Comparison of ENCODE assay signal across 30 mouse cellular contexts in the genomic region with DNA sequence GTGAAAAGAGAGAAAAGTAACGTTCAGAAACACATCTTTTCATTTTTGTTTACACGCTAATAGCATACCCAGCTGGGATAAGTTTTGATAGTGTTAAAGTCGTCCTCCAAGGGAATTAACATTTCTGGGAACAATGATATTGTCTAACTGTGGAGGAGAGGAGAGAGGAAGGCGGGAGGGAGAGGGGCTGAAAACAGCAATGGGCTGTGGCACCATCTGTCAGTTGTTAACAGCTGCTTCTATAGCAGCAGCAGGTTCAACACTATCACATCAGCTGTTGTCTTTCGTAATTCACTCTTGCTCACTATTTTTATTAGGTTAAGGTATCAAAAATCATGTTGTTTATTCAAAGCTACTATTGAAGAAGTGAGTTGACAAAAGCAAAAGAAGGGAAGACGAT.
DNase-seq lines count a peak whose midpoint lies in the region; ATAC-seq and TF ChIP-seq lines count a peak whose summit lies in the region.
"Had no signal": no experiment of that assay in that cellular context is flagged by ENCODE, and none has a peak within 500 bp of the region (broad histone marks: within the 10 kb centered on the region; RNA-seq: fewer than 3 reads in every experiment).

No protein-coding gene starts in this region.

- intact Hi-C loops in left cerebral cortex, postnatal 4 days (cut with DNase I), result no loop called here

- ATAC-seq in forebrain, embryonic 12.5 days (ENCODE audit: low FRiP score), result peak; percentile 71; the same call in 1 of the 2 replicates
- ATAC-seq in forebrain, embryonic 16.5 days, result no peak
- peak; percentile 83 for ATAC-seq in midbrain, embryonic 12.5 days (ENCODE audit: low FRiP score, low read depth)
- no peak for ATAC-seq in midbrain, embryonic 16.5 days
- no peak for ATAC-seq in liver, embryonic 12.5 days
- ATAC-seq: CD4-positive, CD25-positive, alpha-beta regulatory T cell, adult 4 months; forebrain, postnatal 0 days; hindbrain, postnatal 0 days; intestine, embryonic 15.5 days had no signal

- H3K4me1 ChIP-seq in forebrain, embryonic 12.5 days, result no peaks in the 10 kb centered on the region
- H3K4me1 ChIP-seq in forebrain, embryonic 16.5 days (replicated peaks; ENCODE audit: control insufficient read depth, insufficient read depth, low read length), result no peaks in the 10 kb centered on the region
- H3K4me1 ChIP-seq in midbrain, embryonic 12.5 days, result no peaks in the 10 kb centered on the region
- no peaks in the 10 kb centered on the region for H3K4me1 ChIP-seq in midbrain, embryonic 16.5 days (ENCODE audit: control insufficient read depth, insufficient read depth, low read length)
- no peaks in the 10 kb centered on the region for H3K4me1 ChIP-seq in liver, embryonic 12.5 days
- H3K4me1 ChIP-seq: embryonic facial prominence, embryonic 13.5 days; heart, embryonic 12.5 days; intestine, embryonic 15.5 days; limb, embryonic 10.5 days; limb, embryonic 15.5 days had no signal

- H3K27me3 ChIP-seq in forebrain, embryonic 12.5 days, result no peaks in the 10 kb centered on the region
- no peaks in the 10 kb centered on the region for H3K27me3 ChIP-seq in forebrain, embryonic 16.5 days (replicated peaks; ENCODE audit: control insufficient read depth, insufficient read depth, low read length)
- H3K27me3 ChIP-seq in midbrain, embryonic 12.5 days, result no peaks in the 10 kb centered on the region
- H3K27me3 ChIP-seq in midbrain, embryonic 16.5 days (ENCODE audit: control insufficient read depth, insufficient read depth, low read depth, low read length), result no peaks in the 10 kb centered on the region
- no peaks in the 10 kb centered on the region for H3K27me3 ChIP-seq in liver, embryonic 12.5 days (replicated peaks)
- H3K27me3 ChIP-seq: embryonic facial prominence, embryonic 13.5 days; heart, embryonic 12.5 days; intestine, embryonic 15.5 days; limb, embryonic 15.5 days had no signal

- no peak overlapping the region for H3K27ac ChIP-seq in forebrain, embryonic 12.5 days
- H3K27ac ChIP-seq in forebrain, embryonic 16.5 days (ENCODE audit: low read length), result no peak overlapping the region
- no peak overlapping the region for H3K27ac ChIP-seq in midbrain, embryonic 12.5 days (replicated peaks)
- H3K27ac ChIP-seq in midbrain, embryonic 16.5 days (ENCODE audit: low read length), result no peak overlapping the region
- no peak overlapping the region for H3K27ac ChIP-seq in liver, embryonic 12.5 days
- H3K27ac ChIP-seq: embryonic facial prominence, embryonic 13.5 days; heart, adult 2 months; hindbrain, postnatal 0 days; intestine, embryonic 15.5 days; limb, embryonic 10.5 days; limb, embryonic 15.5 days; liver, embryonic 14.5 days; macrophage had no signal

- H3K4me3 ChIP-seq in forebrain, embryonic 12.5 days (replicated peaks), result no peak overlapping the region
- H3K4me3 ChIP-seq in forebrain, embryonic 16.5 days (replicated peaks; ENCODE audit: low read length), result no peak overlapping the region
- H3K4me3 ChIP-seq in midbrain, embryonic 12.5 days, result no peak overlapping the region
- H3K4me3 ChIP-seq in midbrain, embryonic 16.5 days (ENCODE audit: low read depth, low read length), result no peak overlapping the region
- H3K4me3 ChIP-seq in liver, embryonic 12.5 days, result no peak overlapping the region
- H3K4me3 ChIP-seq: embryonic facial prominence, embryonic 13.5 days; erythroblast, embryonic 14.5 days; heart, adult 2 months; heart, embryonic 12.5 days; intestine, embryonic 15.5 days; limb, embryonic 10.5 days; limb, embryonic 15.5 days had no signal

- WGBS in forebrain, embryonic 12.5 days, result 57% methylated on average over 6 of the region's 6 CpGs
- WGBS in forebrain, embryonic 16.5 days, result 58% methylated on average over 6 of the region's 6 CpGs
- 57% methylated on average over 6 of the region's 6 CpGs for WGBS in midbrain, embryonic 12.5 days
- WGBS in midbrain, embryonic 16.5 days, result 49% methylated on average over 6 of the region's 6 CpGs
- 56% methylated on average over 6 of the region's 6 CpGs for WGBS in liver, embryonic 12.5 days (ENCODE audit: insufficient replicate concordance)

- TF ChIP-seq POLR2A in brain, embryonic 14.5 days (IDR thresholded peaks at IDR 0.05; ENCODE audit: borderline replicate concordance, extremely low read depth, insufficient read depth, insufficient read length, poor library complexity, severe bottlenecking), result no peak

- no peak overlapping the region for H3K9ac ChIP-seq in forebrain, embryonic 12.5 days
- H3K9ac ChIP-seq in forebrain, embryonic 16.5 days (replicated peaks; ENCODE audit: low read depth, low read length), result no peak overlapping the region
- no peak overlapping the region for H3K9ac ChIP-seq in midbrain, embryonic 12.5 days (replicated peaks)
- no peak overlapping the region for H3K9ac ChIP-seq in midbrain, embryonic 16.5 days (ENCODE audit: low read depth, low read length)
- H3K9ac ChIP-seq in liver, embryonic 12.5 days, result no peak overlapping the region
- H3K9ac ChIP-seq: embryonic facial prominence, embryonic 13.5 days; forebrain, postnatal 0 days; heart, embryonic 12.5 days; intestine, embryonic 15.5 days; limb, embryonic 15.5 days; liver, embryonic 14.5 days had no signal

- no peak for TF ChIP-seq CTCF in brain, embryonic 14.5 days (IDR thresholded peaks at IDR 0.05; ENCODE audit: borderline replicate concordance, extremely low read depth, insufficient read depth, insufficient read length)

- H3K4me2 ChIP-seq in forebrain, embryonic 12.5 days, result no peak overlapping the region
- no peak overlapping the region for H3K4me2 ChIP-seq in forebrain, embryonic 16.5 days (ENCODE audit: low read length)
- no peak overlapping the region for H3K4me2 ChIP-seq in midbrain, embryonic 12.5 days (replicated peaks)
- H3K4me2 ChIP-seq in midbrain, embryonic 16.5 days (ENCODE audit: low read length), result no peak overlapping the region
- H3K4me2 ChIP-seq in liver, embryonic 12.5 days, result no peak overlapping the region
- H3K4me2 ChIP-seq: embryonic facial prominence, embryonic 13.5 days; heart, embryonic 12.5 days; intestine, embryonic 15.5 days; limb, embryonic 15.5 days had no signal

- H3K9me3 ChIP-seq in forebrain, embryonic 12.5 days, result no peaks in the 10 kb centered on the region
- H3K9me3 ChIP-seq in forebrain, embryonic 16.5 days (ENCODE audit: control insufficient read depth, low read length), result no peaks in the 10 kb centered on the region
- no peaks in the 10 kb centered on the region for H3K9me3 ChIP-seq in midbrain, embryonic 12.5 days
- H3K9me3 ChIP-seq in midbrain, embryonic 16.5 days (replicated peaks; ENCODE audit: control insufficient read depth, low read length, poor library complexity, severe bottlenecking), result no peaks in the 10 kb centered on the region
- no peaks in the 10 kb centered on the region for H3K9me3 ChIP-seq in liver, embryonic 12.5 days (replicated peaks)
- H3K9me3 ChIP-seq: embryonic facial prominence, embryonic 13.5 days; heart, embryonic 12.5 days; intestine, embryonic 15.5 days; limb, embryonic 10.5 days; limb, embryonic 15.5 days had no signal

- no peaks in the 10 kb centered on the region for H3K36me3 ChIP-seq in forebrain, embryonic 12.5 days (replicated peaks)
- no peaks in the 10 kb centered on the region for H3K36me3 ChIP-seq in forebrain, embryonic 16.5 days (ENCODE audit: control insufficient read depth, insufficient read depth)
- H3K36me3 ChIP-seq in midbrain, embryonic 12.5 days, result no peaks in the 10 kb centered on the region
- no peaks in the 10 kb centered on the region for H3K36me3 ChIP-seq in midbrain, embryonic 16.5 days (ENCODE audit: control insufficient read depth, insufficient read depth, low read length)
- H3K36me3 ChIP-seq in liver, embryonic 12.5 days, result no peaks in the 10 kb centered on the region
- H3K36me3 ChIP-seq: embryonic facial prominence, embryonic 13.5 days; heart, embryonic 12.5 days; intestine, embryonic 15.5 days; limb, embryonic 10.5 days; limb, embryonic 15.5 days had no signal

- peak; percentile 55 for DNase-seq in brain, embryonic 14.5 days (ENCODE audit: low read depth)
- peak; percentile 16 for DNase-seq in embryo, embryonic 11 days
- no peak for DNase-seq in left cerebral cortex, postnatal 4 days
- DNase-seq: adrenal gland, postnatal 14 days; cerebellum, adult 18-20 months; cerebellum, postnatal 10 days; forebrain, postnatal 0 days; heart, adult 2 months; heart, postnatal 4 days; kidney, adult 2 months; kidney, postnatal 10 days; layer of hippocampus, postnatal 36 days; lung, adult 2 months; lung, postnatal 10 days; thymus, postnatal 4 days had no signal

Comparison
In these comparisons a context has a peak if more than half of its experiments do, and no peak if none do; other contexts are left out.
1. ATAC-seq: peak in forebrain, embryonic 12.5 days (single experiment) and midbrain, embryonic 12.5 days (single experiment); none in forebrain, embryonic 16.5 days (single experiment), midbrain, embryonic 16.5 days (single experiment) and liver, embryonic 12.5 days (single experiment).